Mouse (Mus musculus) ZHBTc4 (cell line): ENCODE measurements around the gene Sema4c.
"Not testable (repeated sequence)": the region's sequence is repeated elsewhere in the genome, so short reads cannot be mapped to it uniquely, and the experiment has no call there.

Experiments used
- DNase-seq: peaks from one replicate; pipeline ENCODE4 v3.0.0-alpha.2; 2011; ENCODE audit warnings: low read depth, low spot score

Gene Sema4c

GRCm38 (mm10) chr1:36556553-36557456 lies 1.3 kb downstream of the Sema4c start:
- peak; percentile 93 for DNase-seq

- no peak for DNase-seq
Measured at GRCm38 (mm10) chr1:36555798-36556395, 2.3 kb downstream of the Sema4c start.

DNA sequence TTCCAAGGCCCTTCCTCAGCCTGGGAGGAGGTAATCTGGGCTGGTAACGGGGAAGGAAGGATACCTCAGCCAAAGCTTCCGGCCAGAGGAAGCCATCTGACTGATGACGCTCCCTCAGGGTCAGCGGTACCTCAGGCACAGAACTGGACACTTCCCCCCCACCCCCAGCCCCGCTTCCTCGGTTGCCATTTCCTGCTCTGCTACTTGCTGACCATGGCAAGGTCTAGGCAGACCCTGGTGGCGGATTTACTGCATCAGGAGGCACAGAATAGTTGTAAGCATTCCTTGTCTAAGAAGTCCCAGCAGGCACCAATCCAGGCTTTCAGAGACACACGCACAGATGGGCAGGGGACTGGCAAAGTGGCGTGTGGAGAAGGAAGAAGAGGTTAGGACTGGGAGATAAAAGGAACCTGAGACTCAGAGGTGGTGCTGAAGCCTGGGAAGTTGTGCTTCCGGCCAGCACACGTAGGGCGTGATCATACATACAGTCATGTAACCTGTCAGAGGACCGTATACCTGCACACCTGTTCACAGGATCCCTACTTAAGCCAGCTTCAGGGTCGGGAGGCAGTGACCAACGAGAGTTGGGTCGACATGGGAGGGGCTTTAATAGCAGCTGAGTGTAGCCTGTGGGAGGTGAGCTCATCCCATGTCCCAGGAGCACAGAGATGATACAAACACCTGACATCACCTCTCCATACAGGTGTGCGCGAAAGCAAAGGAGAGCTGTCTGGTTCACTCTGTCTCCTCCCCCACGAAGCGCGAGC lies 3.3 kb downstream of the Sema4c start:
- no peak for DNase-seq

DNA sequence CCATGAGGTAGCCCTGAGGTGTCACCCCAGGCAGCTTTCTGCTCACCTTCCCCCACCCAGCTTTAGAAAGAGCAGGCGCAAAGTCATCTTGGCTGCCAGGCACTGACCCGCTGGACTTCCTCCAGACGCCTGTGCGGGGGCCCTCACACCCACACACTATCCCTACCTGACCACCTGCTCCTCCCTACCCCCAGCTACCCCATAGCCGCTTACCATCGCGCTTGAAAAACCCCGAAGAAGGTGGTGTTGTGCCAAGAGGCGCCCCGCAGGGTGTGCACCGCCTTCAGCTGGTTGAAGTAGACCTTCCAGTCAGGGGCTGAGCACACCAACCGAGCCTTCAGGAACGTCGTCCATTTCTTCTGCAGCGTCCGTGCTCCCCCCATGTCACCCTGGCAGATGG lies 5.6 kb downstream of the Sema4c start:
- DNase-seq = no peak

GRCm38 (mm10) chr1:36551904-36552303 lies 6.2 kb downstream of the Sema4c start:
- no peak for DNase-seq

GRCm38 (mm10) chr1:36550075-36550863 lies 7.9 kb downstream of the Sema4c start:
- no peak for DNase-seq

DNA sequence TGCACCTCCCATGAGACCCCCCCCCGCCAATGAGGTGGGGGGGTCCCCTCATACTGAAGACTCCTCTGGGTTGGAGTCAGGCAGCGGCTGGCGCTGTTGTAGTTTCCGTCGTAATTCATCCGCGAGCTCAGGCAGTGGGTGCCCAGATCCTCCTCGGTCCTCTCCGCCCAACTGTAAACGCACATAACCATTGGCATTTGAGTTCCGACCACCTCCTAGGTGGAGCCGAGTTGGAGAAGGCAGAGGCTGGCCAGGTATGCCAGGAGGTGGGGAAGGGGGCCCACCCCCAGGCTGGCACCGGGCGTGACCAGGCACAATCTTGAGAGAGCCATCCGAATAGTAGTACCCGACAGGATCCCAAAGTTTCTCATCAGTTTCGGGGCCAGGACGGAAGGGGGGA lies 8.7 kb downstream of the Sema4c start:
- DNase-seq = no peak

DNA sequence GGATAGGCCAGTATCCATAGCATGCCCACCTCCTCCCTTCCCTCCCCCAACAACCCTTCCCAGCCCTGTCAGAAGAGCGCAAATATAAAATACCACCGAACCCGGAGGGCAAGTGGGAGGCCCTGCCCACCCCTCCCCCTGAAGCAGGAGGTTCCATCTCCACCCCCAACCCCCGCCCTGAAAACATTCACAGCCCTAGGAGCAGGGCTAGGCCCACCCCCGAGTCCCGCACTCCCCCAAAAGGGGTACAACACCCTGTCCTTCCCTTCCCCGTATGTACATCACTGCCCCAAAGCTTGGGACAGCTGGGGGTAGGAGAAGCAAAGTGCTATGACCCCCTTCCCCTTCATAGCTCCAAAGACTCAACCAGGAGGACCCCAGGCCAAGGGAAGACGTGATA lies 9.4 kb downstream of the Sema4c start:
- DNase-seq = no peak

- no peak for DNase-seq
Measured at GRCm38 (mm10) chr1:36547981-36548598, 10.1 kb downstream of the Sema4c start.

DNA sequence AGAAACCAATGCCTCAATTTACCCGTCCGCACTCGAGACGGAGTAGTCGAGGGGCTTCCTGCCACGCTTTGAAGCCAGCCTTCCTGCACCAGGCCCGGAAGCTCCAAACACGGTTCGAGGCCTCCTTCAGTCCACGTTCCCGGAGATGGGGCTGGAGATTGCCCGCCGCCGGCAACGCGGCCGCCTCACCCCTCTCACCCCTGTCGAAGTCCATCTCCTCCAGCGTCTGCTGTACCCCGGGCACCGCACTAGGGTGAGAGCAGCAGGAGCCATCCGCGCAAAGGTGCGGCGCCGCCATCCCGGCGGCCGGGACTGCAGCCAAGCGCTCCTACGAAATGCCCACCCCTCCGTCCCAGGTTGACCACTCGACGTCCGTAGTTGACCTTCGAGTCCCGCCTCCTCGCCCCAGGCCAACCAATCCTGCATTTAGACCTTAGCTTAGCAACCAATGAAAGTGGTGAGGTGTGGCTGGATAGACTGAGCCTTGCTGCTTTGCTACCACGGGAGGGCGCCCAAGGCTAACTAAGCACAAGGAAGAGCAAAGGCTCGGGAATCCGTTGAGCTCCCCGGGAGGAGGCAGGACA lies 11.2 kb downstream of the Sema4c start, which contains the start of gene Ankrd39:
TSS of gene Ankrd39 (minus strand) at position 558 of the 584 bp plus-strand sequence.
- DNase-seq = peak; percentile 99

GRCm38 (mm10) chr1:36545845-36546600 lies 12.1 kb downstream of the Sema4c start:
- DNase-seq = peak; percentile 68

DNA sequence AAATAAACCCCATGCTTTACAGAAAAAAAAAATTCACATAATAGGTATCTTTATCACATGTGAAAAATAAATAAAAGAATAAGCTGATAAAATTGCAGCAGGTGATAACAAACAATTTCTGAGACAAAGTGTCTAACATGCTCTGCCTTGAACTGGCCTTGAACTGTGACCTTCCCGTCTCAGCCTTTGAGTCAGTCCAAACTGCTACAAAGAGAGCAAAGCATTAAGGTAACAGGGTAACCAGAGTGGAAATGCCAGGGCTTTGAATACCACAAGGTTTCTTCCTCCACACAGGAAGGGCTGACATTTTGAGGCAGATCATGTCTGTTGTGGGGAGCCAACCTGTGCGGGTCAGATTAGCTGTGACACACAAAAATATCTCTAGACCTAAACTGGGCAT lies 12.8 kb downstream of the Sema4c start:
- no peak for DNase-seq

DNA sequence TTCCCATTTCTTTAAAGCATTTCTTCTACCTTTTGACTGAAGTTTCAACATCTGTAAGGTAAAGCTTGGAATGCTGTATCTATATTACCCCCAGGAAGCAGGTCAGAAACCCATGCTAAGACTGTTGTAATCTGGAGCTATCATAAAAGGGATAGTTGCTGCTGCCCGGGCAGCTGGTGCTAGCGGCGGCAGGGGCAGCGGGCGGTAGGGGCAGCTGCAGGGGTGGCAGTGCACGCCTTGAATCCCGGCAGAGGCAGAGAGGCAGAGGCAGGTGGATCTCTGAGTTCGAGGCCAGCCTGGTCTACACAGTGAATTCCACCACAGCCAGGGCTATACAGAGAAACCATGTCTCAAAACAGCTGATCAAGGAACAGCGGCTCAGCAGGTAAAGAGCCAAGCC lies 15.2 kb downstream of the Sema4c start:
- DNase-seq = no peak

DNA sequence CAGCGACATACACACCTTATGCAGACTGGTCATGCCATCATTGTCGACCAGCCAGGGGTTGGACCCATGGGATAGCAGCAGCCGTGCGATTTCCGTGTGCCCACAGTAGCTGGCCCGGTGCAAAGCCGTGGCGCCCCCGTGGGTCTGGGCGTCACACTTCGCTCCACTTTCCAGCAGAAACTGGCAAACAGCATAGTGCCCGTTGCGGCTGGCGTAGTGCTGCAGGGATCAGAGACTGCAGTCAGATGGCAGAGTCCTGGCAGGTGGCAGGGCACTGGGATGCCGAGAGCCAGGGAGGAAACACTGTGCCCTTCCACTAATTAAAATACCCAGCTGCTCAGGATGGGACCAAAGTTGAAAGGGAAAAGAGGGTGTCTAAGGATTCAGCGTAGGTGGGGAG lies 16.3 kb downstream of the Sema4c start:
- DNase-seq = no peak

GRCm38 (mm10) chr1:36540807-36541206 lies 17.3 kb downstream of the Sema4c start:
- DNase-seq = no peak

GRCm38 (mm10) chr1:36540132-36540531 lies 18.0 kb downstream of the Sema4c start:
- no peak for DNase-seq

DNA sequence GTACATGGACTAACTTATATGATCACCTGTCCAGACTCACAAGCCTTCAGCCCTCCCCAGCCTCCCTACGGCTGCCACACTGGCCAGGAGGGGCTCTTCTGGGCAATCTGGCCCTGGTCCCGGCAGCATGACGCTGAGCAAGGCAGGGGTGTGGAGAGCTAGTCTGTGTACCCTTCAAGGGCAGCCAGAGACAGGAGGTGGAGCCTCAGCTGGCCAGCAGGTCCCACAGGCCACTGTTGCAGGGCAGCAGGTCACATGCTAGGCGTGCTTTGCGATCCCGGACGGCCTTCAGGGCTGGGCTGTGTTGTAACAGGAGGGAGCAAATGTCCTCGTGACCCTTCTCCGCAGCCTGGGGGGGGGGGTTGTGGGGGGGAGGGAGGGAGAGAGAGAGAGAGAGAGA lies 19.0 kb downstream of the Sema4c start, which contains the start of gene Gm42417:
TSS of gene Gm42417 (minus strand) at position 244 of the 400 bp plus-strand sequence.
- DNase-seq = no peak

DNA sequence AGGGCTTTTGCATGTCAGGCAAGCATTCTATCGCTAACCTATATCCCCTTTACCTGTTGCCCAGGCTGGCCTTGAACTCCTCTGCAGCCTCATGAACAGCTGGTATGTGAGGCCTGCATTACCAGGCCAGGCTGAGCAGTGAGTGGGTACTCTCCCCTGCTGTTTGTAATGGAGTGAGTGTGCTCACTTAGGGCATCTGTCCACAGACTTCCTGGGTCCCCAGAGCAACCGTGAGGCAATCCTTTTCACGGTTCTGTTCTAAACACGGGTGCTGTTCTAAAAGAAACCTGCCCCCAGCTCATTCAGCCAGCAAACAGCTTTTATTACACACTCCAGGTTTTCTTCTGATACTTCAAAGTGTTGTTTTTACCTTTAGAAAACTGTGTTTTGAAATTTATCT lies 19.4 kb downstream of the Sema4c start:
- DNase-seq = no peak

DNA sequence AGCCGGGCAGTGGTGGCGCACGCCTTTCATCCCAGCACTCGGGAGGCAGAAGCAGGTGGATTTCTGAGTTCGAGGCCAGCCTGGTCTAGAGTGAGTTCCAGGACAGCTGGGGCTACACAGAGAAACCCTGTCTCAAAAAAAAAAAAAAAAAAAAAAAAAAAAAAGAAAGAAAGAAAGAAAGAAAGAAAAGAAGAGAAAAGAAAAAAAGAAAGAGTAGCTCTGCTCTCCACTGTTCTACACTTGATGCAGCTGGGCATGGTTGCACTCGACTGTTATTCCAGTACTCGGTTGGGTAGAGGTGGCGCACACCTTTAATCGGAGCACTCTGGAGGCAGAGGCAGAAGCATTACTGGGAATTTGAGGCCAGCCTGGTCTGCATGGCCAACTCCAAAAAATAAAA lies 21.4 kb downstream of the Sema4c start, which contains the start of gene Ankrd23:
TSS of gene Ankrd23 (minus strand) at position 101 of the 400 bp plus-strand sequence.
- DNase-seq = not testable (repeated sequence)

DNA sequence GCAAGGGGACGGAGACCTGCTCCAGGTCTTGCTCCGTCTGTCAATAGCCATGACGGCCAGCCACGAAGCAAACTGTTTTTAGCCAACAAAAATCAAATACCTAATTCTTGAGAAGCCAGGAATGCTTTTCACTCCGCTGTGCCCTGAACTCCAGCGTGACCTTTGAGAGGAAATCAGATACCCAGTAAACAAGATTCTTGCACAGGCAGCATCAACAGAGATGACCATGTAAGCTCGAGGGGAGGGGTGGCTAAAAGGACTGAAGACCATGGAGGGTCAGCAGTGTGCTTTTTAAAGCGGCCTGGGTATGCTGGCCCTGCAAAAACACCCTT lies 21.8 kb downstream of the Sema4c start:
- no peak for DNase-seq
